Mouse (Mus musculus) regulatory T cell (primary cell): ENCODE results near the gene Tead1.

Experiments used
- in situ Hi-C: fragments of 300-600 bp; cut with MboI, MseI; formaldehyde crosslinking; loops from one replicate; pipeline ENCODE4 v1.15.1; 2025; ENCODE audit warnings: high pct_unique_total_duplicates

Tead1 gene

DNA sequence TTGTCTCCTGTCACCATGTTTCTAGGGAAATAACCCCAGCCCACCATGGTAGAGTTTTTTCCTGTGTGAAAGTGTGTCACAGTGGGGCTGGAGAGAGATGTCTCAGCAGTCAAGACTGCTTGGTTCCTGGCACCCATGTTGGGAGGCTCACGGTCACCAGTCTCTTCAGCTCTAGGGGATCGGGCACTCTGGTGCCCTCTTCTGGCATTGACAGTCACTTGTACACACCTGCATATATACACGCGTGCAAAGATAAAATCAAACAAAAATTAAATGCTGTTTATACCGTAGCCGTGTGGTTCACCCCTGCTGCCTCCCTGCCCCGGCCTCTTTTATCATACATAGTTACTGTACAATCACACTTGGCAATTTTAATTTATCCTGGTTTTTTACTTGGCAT lies 134.0 kb downstream of the Tead1 start:
- in situ Hi-C loops = no loop called here

DNA sequence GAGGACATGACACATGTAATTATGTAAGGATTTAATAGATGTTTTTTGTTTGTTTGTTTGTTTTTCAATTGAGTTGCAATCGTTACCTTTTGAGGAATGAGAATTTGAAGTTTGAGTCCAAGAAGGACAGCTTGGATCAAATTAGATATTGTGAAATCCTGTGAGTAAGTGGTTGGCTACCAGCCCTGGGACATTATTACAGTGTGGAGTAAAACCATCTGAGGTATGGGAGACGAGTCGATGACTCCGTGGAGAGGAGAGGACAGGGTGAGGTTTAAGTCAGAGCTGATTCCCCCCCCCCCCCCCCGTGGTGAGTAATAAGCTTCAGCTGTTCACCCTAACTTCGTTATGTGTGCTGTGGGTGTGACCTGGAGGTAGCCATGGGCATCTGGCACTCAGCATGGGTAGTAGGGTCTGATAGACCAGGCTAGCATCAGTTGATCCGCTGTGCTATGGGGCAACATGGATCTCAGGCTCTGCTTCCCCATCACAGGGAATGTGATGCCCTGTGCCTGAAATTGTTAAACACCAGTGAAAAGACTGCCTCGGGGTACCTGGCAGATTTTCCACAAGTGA lies 134.7 kb downstream of the Tead1 start:
- in situ Hi-C loops = no loop called here

DNA sequence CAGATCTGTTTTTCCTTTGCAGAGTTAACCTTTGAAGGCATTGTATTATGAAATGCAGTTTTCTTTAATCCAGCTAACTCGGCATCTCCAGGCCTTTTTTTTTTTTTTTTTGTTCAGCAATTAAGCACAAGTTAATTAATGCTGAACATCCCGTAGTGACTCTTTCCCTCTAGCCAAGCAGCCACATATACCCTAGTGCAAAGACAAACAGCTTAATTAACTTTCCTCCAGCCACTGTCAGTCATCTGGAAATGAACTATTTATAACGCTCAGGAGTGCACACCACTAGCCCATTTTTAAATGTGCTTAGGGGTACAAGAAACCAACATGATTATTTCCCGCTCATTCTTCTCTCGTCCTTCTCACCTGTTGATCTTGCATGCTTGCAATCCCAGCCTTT lies 136.9 kb downstream of the Tead1 start:
- in situ Hi-C loops = no loop called here

DNA sequence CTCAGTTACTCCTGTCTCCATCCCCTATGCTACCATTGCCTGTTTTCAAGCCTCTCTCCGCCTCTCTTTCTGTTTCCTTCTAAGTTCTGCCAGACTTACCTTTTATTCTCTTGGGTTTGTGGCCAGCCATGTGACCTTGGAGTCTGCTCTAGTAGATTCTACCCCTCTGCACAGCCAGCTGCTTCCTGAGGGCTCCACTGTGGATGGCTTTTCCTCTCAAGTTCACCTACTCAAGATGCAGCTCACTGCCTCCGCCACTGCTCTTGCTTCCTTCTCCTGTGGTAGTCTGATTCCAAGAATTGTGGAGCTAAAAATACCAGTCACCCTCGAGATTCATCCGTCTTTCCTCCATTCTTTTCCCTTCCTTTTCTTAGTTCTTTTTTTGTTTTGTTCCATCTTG lies 140.7 kb downstream of the Tead1 start:
- in situ Hi-C loops = no loop called here

DNA sequence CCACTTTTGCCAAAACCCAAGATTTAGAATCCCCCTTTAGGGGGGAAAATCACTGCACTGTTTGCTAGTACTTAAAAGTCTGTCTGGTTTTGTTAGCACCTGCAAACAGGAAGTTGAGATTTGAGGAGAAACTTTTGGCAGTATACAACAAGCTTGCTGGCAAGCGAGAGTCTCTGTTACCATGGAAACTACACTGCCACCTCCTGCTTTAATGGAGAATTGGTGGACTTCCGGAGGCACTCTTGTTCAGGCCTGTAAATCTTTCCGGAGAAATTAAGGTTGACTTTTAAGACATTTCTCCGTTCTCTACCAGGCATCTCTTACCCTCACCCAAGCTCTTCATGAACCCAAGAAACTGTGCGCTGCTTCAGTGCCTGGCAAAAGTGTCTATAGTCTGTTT lies 143.8 kb downstream of the Tead1 start:
- in situ Hi-C loops = no loop called here

DNA sequence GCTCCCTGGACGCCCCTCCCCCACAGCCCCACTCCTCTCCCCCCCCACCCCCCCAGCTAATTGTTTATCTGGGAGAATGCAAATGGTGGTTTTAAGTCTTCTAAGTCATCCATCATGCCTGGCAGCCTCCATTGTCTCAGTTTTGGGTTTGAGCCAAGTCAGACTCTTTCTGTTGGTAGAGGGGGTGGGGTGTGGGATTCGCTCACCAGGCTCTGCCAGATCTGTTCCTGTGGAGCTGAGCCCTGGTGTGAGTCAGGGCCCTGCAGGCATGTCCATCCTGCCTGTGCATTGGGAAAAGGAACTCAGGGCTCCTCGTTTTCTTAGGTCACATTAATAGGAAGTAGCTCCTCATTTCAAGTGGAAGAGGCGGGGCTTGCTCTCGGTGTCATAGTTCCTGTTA lies 144.5 kb downstream of the Tead1 start:
- in situ Hi-C loops = no loop called here

DNA sequence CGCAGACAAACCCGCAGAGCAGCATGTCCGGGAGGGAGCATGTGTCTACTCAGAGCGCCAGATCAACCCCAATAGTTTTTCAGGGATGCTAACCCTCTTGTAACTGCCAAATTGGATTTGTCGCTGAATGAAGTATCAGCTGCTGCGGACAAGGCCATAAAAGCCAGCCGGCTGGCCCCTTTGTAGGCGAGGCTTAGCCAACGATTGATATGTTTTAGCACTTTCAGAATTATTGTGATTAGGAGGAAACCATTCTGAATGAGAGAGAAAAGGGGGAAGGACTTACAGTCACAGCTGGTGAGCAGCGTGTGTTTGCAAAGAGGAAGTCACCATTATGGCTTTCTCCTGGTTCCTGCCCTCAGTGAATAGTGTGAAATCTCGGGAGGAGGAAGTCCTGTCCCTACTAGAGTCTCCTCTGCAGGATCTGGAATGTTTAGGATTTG lies 146.2 kb downstream of the Tead1 start:
- in situ Hi-C loops = no loop called here

DNA sequence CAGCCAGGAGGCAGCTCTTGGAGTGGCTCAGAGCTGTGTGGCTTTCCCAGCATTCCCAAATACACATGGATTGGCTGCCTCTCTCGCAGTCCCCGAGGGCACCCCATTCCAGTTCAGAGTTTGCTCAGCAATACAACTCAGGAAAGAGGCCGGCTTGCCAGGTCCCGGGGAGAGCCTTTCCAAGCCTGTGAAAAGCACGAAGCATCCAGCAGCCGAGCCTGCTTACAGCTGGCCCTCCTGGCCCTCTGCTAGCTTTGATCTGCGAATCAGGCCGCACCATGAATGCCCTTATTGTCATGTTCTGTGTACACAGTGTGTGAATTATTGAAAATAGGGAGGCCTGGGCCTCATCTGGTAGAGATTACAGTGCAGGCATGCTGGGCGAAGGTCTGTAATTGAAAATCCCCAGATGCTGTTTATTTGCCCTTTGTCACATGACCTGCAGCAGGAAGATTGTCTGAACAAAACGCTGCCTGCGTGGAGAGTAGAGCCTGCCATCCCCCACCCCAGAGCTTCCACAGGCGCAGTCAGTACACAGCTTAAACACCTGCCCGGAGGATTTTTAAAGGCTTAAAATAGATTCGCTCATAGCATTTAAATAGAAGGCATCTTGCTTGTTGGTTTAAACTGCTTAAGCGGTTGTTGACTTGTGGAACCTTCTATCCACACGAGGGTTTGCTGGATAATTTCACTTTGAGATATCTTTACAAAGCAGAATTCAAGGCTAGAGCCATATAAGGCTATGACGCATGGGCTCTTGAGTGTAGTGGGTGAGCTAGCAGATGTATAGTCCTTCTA lies 147.2 kb downstream of the Tead1 start:
- in situ Hi-C loops = no loop called here

DNA sequence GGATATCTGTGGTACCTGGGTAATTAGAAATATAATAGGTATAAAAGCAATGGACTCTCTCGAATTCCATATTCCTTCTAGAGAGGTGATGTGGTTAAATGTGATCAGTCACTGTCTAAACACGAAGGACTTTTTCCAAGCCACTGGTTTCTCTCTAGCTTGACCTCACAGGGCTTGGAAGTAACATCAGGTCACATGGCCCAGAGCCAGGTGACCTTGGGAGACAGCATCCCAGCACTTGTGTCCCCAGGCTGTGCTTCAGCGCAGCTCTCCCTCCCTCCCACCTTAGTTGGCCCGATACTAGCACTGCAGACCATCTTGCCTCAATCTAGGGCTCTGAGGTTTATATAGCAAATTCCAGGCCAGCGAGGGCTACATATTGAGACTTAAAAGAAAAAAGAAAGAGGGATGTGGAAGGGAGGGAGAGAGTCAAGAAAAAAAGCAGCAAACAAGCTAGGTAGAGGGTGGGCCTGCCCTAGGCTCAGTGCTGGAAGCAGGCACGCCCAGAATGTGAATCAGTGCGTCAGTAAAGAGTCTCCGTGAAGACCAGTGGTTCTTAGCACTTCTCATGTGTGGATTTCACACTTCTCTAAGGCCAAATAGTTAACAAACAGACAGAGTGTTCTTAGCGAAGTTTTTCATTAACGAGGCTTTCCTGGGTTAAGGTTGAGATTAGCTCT lies 149.0 kb downstream of the Tead1 start:
- in situ Hi-C loops = no loop called here

DNA sequence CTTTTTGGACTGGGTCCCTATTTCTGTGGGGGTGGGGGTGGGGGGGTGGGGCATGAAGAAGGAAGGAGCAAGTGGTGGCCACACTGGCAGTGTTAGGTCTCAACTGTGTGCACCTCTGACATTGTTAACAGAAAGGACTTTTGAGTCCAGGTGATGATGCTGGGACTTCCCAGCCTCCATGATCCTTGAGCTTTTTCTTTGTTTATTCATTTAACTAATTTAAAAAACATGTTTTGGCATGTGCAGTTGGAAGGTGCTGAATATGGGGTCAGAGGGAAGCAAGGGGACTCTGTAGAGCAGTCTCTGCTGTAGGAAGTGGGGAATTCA lies 149.5 kb downstream of the Tead1 start:
- in situ Hi-C loops = no loop called here

DNA sequence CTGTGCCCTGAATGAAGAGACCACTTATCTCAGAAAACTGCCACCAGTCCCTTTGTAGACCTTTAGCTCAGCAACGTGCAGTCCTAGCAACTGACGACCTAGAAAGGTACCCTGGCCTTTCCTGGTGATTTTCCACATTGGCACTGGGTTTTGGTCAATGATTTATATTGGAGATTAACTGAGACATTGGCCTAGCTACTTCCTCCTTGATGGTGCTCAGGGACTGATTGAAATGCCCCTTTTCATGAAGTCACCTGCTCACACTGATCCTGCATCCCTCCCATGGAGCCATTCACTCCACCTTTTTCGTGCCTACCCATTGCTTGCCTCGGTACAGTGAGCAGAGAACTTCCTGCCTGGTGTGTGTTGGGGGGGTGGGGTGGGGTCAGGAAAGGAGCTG lies 151.8 kb downstream of the Tead1 start:
- in situ Hi-C loops = no loop called here

DNA sequence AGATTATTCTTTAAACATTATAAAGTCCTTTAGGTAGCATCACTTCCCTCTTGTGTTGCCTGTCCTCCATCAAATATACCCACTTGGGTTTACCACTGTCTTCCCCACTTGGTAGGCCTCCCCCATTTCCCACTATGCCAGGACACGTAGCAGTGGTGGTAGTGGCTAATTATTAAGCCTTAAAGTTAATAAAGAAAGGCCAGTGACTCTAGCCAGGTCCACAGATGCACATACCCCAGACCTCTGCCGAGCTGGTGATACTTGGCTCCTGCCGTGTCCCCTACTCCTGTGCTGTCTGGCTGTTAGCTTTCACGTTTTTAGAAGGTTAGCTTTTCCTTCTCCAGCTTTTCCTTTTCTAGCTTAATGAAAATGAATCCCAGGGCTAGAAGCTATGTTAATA lies 152.3 kb downstream of the Tead1 start:
- in situ Hi-C loops = no loop called here

DNA sequence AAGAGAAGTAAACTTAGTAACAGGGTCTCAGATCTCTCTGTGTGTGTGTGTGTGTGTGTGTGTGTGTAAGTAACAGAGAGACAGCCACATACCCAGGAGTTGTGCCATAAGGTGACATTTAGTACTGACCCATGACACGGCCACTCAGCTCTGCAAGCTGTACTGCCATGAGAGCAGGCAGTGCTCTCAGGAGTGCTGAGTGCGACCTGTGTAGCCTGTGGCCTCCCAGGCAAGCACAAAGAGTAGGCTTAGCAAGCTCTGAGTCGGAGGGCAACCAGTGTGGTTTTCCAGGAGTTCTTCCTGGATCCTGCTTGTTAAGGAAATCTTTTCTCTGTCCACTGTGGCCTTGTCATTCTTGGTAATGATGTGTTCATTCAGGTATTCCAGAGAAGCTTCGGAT lies 154.0 kb downstream of the Tead1 start:
- in situ Hi-C loops = no loop called here

DNA sequence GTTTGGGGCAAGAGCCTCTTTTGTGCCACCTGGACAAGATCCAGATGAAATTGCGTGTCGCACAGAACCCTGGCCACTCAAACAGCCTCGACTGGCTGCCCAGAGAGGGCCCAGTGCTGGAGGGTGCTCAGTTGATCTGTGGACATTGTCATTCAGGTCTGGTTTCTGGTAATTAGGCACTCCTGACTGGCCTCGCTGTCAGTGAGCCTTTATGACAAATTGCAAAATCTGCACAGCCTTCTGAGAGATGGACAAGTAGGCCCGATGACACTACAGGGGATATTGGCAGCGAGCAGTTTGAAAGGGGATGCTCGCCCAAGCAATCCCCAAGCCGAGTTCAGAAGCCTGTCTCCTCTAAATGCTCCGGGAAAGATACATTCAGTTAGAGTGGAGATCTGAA lies 157.0 kb downstream of the Tead1 start:
- in situ Hi-C loops = no loop called here

DNA sequence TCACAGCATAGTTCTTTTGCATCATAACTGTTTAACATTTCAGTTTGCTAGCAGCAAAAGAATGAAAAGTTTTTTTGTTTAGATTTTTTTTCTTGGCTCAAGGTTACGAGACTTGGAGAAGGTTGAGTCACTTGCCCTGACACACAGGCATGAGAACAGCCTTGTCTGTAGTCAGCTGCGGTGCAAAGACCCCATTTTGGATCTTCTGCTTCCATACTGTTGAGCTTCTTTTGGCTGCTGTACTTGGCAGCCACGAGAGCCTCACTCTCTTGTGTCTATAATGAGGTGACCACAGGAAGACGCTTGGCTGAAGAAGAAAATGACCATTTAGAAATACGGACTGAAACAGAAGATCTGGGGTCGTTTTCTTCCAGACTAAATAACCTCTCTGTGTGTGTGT lies 159.0 kb downstream of the Tead1 start:
- in situ Hi-C loops = no loop called here

DNA sequence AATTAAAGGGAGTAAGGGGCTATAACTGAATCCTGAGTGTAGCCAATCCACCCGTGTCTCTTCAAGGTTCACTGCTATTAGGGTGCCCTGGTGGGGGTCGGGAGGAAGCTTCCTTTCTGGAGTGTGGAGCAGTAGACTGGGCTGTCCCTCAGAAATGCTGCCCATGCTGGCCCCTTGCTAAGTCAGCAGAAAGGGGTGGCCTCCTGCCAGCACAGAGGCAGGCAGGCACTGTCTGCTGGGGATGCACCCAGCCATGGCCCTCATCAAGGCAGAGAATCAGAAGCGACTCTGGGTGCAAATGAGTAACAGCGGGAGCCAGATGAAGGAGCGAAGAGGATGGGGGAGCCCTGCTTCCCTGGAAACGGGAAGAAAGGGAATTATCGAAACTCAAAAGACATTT lies 161.2 kb downstream of the Tead1 start:
- in situ Hi-C loops = no loop called here

DNA sequence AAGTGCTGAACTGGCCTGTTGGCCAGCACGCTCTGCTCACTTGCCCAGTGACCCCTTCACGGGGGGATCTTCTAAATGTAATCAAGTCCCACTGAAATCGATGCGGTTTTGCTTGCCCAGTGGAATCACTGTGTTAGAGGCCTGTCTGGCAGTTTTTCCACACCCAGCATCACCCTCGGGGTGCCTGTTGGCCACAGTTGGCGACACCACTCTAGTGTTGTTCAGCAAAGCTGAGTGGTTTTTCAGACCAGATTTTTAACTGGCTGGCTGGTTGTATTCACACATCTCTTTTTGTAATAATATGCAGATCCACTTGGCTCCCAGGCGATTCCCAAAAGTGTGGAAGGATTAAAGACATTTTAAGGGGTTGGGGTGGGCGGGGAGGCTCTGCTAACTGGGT lies 161.8 kb downstream of the Tead1 start:
- in situ Hi-C loops = no loop called here

DNA sequence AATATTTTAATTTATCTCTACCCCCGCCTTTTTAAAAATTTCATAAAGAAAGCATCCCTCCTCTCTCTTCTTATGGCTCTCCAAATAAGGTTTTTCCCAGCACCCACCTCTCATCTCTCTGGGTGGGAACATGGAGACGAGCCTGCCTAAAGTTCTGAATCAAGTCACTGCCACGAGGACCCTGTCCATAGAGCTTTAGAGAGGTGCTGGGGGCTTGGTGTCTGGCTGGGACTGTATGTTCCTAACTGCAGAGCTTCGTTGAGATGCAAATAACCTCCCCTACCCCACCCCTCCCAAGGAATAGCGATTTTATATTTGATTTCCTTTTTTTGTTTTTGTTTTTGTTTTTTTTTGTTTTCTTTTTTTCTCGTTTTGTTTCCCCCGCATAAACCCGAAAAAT lies 162.4 kb downstream of the Tead1 start:
- in situ Hi-C loops = no loop called here

DNA sequence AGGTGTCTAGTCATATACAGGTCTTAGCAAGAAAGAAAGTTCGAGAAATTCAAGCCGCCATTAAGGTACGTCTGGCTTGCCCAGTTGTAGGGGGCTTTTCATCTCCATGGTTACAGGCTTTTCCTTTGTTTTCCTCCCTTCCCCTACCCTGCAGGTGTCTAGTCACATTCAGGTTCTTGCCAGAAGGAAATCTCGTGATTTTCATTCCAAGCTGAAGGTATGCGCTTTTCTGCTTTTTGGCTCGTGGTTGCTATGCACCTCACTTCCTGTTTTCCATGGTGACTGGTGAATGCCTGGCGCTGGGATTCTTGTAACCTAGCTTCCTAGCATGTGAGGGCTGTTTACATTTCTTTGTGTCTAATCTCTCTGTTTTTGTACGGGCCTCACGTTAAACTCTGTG lies 162.8 kb downstream of the Tead1 start:
- in situ Hi-C loops = no loop called here

DNA sequence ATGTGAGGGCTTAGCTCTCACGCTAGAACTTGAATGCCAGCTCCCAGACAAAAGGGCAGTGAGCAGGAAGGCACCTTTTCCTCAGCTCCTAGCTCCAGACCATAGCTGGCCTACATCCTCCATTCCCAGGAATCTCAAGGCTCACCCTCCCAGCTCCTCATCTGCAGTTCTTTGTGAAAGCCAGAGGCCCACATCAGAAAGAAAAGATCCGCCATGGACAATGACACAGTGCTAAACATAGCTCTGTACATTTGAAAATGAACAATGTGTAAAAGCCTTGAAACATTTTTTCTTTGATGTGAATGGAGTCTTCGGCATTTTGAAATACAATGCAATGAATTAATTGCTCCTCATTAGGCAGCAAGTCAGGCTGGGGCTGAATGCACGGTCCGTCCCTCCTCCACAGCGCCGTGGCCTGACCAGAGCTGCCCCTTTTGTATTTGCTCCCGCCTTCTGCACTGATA lies 172.2 kb downstream of the Tead1 start:
- in situ Hi-C loops = no loop called here

DNA sequence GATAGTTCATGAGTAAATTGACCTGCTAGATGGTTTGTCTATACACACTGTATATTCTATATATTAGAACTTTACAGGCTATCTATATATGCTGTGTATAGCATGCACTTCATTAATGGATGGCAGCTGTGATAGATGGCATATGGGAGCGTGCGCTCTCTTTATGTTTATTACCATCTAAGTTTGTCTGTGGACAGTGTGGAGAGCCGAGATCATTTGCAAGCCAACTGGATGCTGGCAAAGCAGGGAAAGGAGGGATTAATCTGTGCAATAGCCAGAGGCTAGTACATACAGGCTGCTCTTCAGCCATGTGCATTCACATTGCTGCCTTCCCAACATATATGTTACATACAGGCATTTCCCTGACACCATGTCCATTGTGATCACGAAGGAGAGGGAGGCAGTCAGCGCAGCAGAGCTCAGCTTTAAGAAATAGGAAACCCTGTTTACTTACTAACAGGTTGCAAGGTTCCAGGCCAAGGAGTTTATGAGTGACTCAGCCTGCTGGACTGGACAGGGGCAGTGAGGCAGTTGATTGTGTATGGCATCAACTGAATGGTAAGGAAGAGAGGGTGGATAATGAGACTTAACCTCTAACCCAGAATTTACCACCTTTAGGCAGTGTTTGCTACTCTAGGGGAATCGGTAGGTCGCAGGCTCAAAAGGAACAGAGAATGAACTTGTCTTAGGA lies 173.2 kb downstream of the Tead1 start:
- in situ Hi-C loops = no loop called here

DNA sequence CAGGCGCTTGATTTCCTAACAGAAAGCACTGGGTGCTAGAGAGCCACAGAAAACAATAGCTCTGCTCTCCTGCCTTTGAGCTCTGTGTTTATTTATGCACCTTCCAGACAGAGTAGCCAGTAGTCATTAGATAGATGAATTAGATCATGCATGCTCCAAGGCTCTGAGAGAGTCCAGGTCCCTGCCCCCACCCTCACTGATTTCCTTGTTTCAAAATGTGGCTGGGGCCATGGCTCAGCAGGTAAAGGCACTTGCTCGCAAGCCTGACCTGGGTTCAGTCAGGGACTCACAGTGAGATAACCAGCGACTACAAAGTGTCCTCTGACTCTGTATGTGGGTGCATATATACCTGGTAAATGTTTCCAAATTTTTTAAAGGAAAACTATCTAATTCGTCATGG lies 174.7 kb downstream of the Tead1 start:
- in situ Hi-C loops = no loop called here

DNA sequence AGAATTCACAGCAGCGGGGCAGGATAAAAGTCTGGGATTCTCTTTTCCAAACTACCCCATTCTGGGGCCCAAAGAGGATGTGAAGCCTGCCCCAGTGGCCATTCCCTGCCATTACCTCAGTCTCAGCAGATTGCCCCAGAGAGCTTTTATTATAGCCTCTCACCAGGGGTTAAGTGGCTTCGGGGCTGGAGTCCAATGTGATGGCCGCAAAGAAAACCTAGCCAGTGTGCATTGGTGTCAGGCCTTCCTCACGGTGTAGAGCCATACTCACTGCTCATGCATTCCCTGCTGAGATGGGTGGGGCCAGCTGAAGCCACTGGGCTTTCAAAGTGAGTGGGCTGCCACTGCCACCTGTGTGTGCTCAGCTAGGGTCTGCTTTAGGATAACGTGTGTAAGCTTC lies 175.4 kb downstream of the Tead1 start:
- in situ Hi-C loops = no loop called here
